Mouse (Mus musculus): ENCODE results near the gene Aldh16a1.

DNA sequence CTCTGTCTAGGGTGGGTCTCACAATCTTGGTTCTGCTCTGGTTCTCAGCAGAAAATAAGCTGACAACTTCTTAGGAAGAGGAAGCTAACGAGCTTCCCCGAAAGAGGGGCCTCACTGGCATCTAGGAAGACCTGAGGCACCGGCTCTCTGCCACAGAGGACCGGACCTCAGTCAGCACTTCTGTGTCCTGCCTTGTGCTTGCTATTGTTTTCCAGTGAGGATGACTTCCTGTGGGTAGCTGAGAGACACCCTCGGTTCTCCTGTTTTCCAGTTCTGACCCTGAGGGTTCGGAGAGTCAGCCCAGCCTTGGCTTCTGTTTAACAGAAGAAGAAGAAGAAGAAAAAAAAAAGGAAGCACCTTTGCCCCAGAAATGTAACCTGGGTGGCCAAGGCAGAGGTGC, 56.9 kb downstream of the Aldh16a1 start:
- no peak for TF ChIP-seq CTCF (IDR thresholded peaks at IDR 0.05; ENCODE audit: borderline replicate concordance, insufficient read depth, low read length)
- TF ChIP-seq POLR2A (IDR thresholded peaks at IDR 0.05; ENCODE audit: low read depth, low read length) = no peak
